Mouse (Mus musculus) liver, adult 2 months (tissue): Measurements from ENCODE around the gene Rai14. TPM values are rescaled to one million over a fixed set of nuclear protein-coding genes. Genes with fewer than 3 reads are reported as not detected.
A peak's percentile ranks its signal among the peaks of the same experiment; 100 is the strongest.

ENCODE experiments used
- DNase-seq: peaks from one replicate; pipeline ENCODE4 v3.0.0-alpha.2; 2011; ENCODE audit warnings: low read depth, low spot score; ENCODE audit errors: extremely low read depth
- H3K27ac ChIP-seq: fragments of 200-500 bp; replicated peaks from 2 replicates; pipeline ENCODE4 v1.5.1; 2012; ENCODE audit warnings: low read depth, mild to moderate bottlenecking, control low read depth, inconsistent platforms, low read length; ENCODE audit not compliant: insufficient read depth
- H3K27me3 ChIP-seq: fragments of 200-500 bp; 2 replicates; pipeline ENCODE4 v1.6.1; 2012; ENCODE audit warnings: mild to moderate bottlenecking, moderate library complexity, low read length, inconsistent platforms; ENCODE audit not compliant: control insufficient read depth, insufficient read depth
- H3K36me3 ChIP-seq: fragments of 200-500 bp; 2 replicates; pipeline ENCODE4 v1.6.1; 2012; ENCODE audit warnings: low read length, inconsistent platforms; ENCODE audit not compliant: control insufficient read depth, insufficient read depth
- H3K4me1 ChIP-seq: fragments of 200-500 bp; 2 replicates; pipeline ENCODE4 v1.6.1; 2011; ENCODE audit warnings: low read length; ENCODE audit not compliant: control insufficient read depth, insufficient read depth
- H3K4me3 ChIP-seq: fragments of 200-500 bp; 2 replicates; pipeline ENCODE4 v1.5.1; 2011; ENCODE audit warnings: low read depth, mild to moderate bottlenecking, control low read depth, low read length, moderate library complexity; ENCODE audit not compliant: insufficient read depth
- H3K79me2 ChIP-seq: fragments of 200-500 bp; 2 replicates; pipeline ENCODE4 v1.6.1; 2012; ENCODE audit warnings: inconsistent platforms, mild to moderate bottlenecking, low read length, moderate library complexity; ENCODE audit not compliant: control insufficient read depth, insufficient read depth
- H3K9ac ChIP-seq: fragments of 200-500 bp; 2 replicates; pipeline ENCODE4 v1.6.1; 2012; ENCODE audit warnings: low read depth, mild to moderate bottlenecking, control low read depth, inconsistent platforms, low read length
- CTCF ChIP-seq: fragments of 200-500 bp; IDR thresholded peaks from 2 replicates; pipeline ENCODE4 v1.5.1; 2011; ENCODE audit warnings: low read depth, low read length, control low read depth
- POLR2A ChIP-seq: fragments of 200-500 bp; IDR thresholded peaks from 2 replicates; pipeline ENCODE4 v1.6.1; 2011; ENCODE audit warnings: low read length, control low read depth; ENCODE audit not compliant: insufficient read depth; ENCODE audit errors: extremely low read depth
- WGBS: fragments of 180-500 bp; shearing (Covaris S2); methylation state at CpG from one replicate; pipeline ENCODE4 v1.1.7; 2018; 5-methylcytosine and 5-hydroxymethylcytosine counted together
- polyA plus RNA-seq: library from polyadenylated mRNA; depleted of rRNA; stranded (reverse); fragments of >200 nt; gene quantifications from 2 replicates; pipeline ENCODE4 v1.2.3, GENCODE M21; 2012; rRNA removed
- total RNA-seq: library from RNA; depleted of rRNA; stranded (reverse); fragments of >200 nt; gene quantifications from 2 replicates; pipeline ENCODE4 v1.2.3, GENCODE M21; 2014; rRNA removed

Gene Rai14
- total RNA-seq (12.4 and 17.1 TPM in 2 replicates), polyA plus RNA-seq (3.4 and 3.5 TPM in 2 replicates)

DNA sequence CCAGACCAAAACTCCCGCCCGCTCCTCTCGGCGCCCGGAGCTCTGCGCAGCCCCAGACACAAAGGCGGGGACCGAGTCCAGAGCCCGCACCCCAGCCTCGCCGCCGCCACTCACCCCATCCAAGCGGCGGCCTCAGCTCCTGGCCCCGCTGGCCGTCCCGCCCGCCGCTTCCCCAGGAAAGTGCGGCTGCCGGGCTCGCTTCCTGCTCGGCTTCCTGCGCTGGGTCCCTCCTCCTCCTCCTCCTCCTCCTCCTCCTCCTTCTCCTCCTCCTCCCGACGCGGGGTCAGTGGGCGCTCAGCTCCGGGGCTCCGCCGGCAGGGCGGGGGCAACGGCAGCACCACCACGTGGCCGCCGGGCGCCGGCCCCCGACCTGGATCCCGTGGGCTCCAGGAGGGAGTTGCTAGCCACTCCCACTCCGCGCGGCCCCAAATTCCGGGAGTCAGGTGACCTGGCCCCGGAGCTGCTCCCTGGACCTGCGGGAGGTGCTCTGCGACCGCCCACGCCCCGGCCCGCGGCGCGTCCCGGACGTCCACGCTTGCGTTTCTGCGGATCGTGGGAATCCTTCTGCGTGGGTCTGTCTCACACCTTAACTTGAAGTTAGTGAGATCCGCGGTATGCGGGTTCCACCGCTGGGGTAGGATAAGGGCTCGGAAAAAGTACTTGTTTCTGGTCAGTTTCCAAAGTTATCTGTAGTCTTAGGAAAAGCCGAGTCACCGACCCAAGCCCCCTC is at the start of gene Rai14:
TSS of gene Rai14 (minus strand) at position 216 of the 730 bp plus-strand sequence.
- Histone ChIP-seq H3K36me3 (peaks cover 3% of the 10 kb centered on the region; the same call in 1 of the 2 replicates), H3K9ac (peak within 1 kb of the TSS; percentile 89), H3K4me3 (peak within 1 kb of the TSS; percentile 94), H3K27me3 (no peaks in the 10 kb centered on the region), H3K27ac (peak within 1 kb of the TSS; percentile 96), H3K4me1 (peaks cover 10% of the 10 kb centered on the region), H3K79me2 (peaks cover 28% of the 10 kb centered on the region)
- WGBS: under 1% methylated on average over 62 of the region's 68 CpGs
- TF ChIP-seq POLR2A (peak; percentile 73), CTCF (no peak)
- DNase-seq: peak; percentile 80

DNA sequence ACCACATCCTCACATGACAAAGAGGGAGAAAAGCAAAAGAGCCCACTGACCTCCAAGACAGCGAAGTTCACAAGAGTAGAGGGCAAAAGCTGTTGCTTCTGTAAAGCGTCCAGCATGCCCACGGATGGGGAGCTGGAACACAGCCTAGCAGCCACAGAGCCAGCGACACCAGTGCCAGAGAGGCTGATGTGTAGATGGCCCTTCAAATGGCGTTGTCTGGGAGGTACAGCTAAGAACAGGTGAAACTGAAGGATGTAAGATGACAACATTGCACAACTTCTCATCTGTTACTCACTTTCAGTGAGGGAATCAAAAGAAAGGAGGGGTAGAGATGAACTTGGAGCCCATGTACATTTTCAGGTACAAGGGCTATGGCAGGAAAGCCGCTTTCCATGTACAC is 47.0 kb upstream of the Rai14 start:
- no peak for DNase-seq
- no peak overlapping the region for H3K9ac ChIP-seq

DNA sequence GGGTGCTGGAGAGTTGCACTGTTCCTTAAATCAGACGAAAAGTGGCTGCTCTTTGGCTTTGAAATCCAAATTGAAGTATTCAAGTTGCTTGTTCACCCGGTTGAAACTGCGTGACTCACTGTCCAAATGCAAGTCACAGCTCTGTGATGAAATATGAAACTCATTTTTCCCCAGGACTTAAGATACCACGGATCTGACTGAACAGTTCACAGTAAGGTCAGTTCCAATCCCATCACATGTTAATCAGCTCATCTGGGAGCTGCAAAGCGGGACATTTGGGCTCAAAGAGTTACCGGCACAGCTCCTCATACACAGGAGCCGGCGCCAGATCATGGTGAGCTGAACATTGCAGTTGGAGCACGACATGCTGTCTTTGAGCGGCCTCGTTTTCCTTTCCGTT is 45.6 kb upstream of the Rai14 start:
- no peaks in the 10 kb centered on the region for H3K79me2 ChIP-seq
- no peaks in the 10 kb centered on the region for H3K4me1 ChIP-seq
- H3K36me3 ChIP-seq: no peaks in the 10 kb centered on the region
- no peak for DNase-seq
- no peak overlapping the region for H3K9ac ChIP-seq
- H3K27me3 ChIP-seq: no peaks in the 10 kb centered on the region
- 88% methylated on average over 12 of the region's 12 CpGs for WGBS
- TF ChIP-seq CTCF (no peak), POLR2A (no peak)
- no peak overlapping the region for H3K4me3 ChIP-seq
- no peak overlapping the region for H3K27ac ChIP-seq

More for the DNA sequence above, 47.0 kb upstream of the Rai14 start:
- 90% methylated on average over 6 of the region's 6 CpGs for WGBS
- Histone ChIP-seq H3K27me3 (0 out of 2 replicates have a peak, but pooled peaks cover 2% of the 10 kb centered on the region), H3K79me2 (no peaks in the 10 kb centered on the region), H3K36me3 (no peaks in the 10 kb centered on the region), H3K4me1 (no peaks in the 10 kb centered on the region), H3K4me3 (no peak overlapping the region), H3K27ac (no peak overlapping the region)
- TF ChIP-seq CTCF: no peak
- TF ChIP-seq POLR2A: no peak

DNA sequence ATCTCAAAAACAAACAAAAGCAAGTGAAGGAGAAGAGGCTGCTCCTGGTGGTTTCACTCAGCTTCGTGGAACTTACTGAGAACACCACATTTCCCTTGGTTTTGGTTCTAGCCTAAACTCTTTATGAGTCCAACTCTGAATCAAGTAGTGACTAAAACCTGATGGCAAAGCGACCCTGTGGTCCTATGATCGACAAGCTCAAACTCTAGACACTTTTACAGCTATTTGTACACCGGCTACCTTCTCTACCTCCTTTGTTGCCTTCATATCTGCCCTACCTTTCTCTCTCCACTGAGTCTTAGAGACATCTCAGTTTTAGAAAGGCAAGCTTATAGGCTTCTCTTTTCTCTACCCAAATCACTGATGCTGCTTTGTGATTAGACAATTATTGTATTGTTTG is 45.0 kb upstream of the Rai14 start:
- DNase-seq: no peak
- 91% methylated on average over 4 of the region's 4 CpGs for WGBS
- no peaks in the 10 kb centered on the region for H3K4me1 ChIP-seq
- TF ChIP-seq CTCF: no peak
- TF ChIP-seq POLR2A: no peak
- H3K36me3 ChIP-seq: no peaks in the 10 kb centered on the region
- no peak overlapping the region for H3K27ac ChIP-seq
- no peak overlapping the region for H3K4me3 ChIP-seq
- no peaks in the 10 kb centered on the region for H3K79me2 ChIP-seq
- H3K27me3 ChIP-seq: no peaks in the 10 kb centered on the region
- H3K9ac ChIP-seq: no peak overlapping the region

DNA sequence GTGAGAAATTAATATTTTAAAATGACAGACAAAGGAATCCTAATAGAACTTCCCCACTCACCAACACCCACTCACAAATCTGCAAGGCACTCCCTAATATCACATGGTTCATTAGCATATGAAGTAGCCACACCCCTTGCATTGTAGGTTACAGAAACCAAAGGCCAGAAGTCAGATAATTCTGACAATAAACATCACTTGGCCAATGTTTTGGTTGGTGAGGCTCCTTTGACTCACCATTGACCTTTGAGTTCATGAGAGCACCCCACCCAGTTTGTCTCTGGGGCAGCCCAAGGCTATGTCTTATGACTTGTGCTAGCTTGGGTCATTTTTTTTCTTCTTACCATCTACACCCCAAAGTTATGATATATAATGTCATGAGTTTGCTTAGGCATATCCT is 44.4 kb upstream of the Rai14 start:
- H3K9ac ChIP-seq: no peak overlapping the region
- no peaks in the 10 kb centered on the region for H3K27me3 ChIP-seq
- TF ChIP-seq POLR2A (no peak), CTCF (no peak)
- H3K4me3 ChIP-seq: no peak overlapping the region
- DNase-seq: no peak
- no peak overlapping the region for H3K27ac ChIP-seq
- H3K79me2 ChIP-seq: no peaks in the 10 kb centered on the region
- H3K4me1 ChIP-seq: no peaks in the 10 kb centered on the region
- no peaks in the 10 kb centered on the region for H3K36me3 ChIP-seq

DNA sequence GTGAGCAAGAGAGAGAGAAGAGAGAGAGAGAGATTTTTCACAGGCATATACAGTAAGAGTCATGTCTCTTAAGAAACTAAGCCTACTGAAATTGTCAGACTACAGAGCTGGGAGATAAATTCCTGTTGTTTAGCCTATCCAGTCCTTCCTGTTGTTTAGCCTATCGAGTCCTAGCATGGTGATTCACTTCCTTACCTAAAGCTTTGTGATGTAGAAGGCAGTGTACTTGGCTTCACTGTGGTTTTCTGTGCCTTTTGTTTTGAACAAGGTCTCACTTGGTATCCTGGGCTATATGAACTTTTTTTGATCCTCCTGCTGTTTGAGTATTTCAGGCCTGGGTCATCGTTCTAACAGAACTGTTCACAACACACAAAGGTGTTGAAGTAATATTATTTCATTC is 36.7 kb upstream of the Rai14 start:
- 81% methylated on average over 2 of the region's 2 CpGs for WGBS
- DNase-seq: no peak
- no peak overlapping the region for H3K9ac ChIP-seq
- no peak overlapping the region for H3K4me3 ChIP-seq
- no peak overlapping the region for H3K27ac ChIP-seq
- no peaks in the 10 kb centered on the region for H3K4me1 ChIP-seq
- H3K79me2 ChIP-seq: no peaks in the 10 kb centered on the region
- no peak for TF ChIP-seq CTCF
- no peak for TF ChIP-seq POLR2A
- H3K27me3 ChIP-seq: no peaks in the 10 kb centered on the region
- H3K36me3 ChIP-seq: no peaks in the 10 kb centered on the region
